Mouse (Mus musculus) left cerebral cortex, adult 2 months (tissue): ENCODE measurements at regions not wholly inside any gene's neighbourhood (a gene's known extent, or its start where the extent isn't known, plus 50 kb on each side); places are given as distances from the start of the nearest gene placed in this dataset.

Experiments used
- DNase-seq, 2 experiments: peaks; one replicate each; pipeline ENCODE4 v3.0.0; 2021 to 2022; ENCODE audit warnings: low spot score in 2 of 2, mixed read lengths in 1 of 2; ENCODE audit errors: extremely low spot score in 1 of 2
- H3K27ac ChIP-seq: fragments of 200-600 bp; 2 replicates; pipeline ENCODE4 v1.8.1; 2022
- H3K4me3 ChIP-seq: fragments of 200-600 bp; 2 replicates; pipeline ENCODE4 v1.8.1; 2022
- CTCF ChIP-seq: fragments of 200-600 bp; IDR thresholded peaks from 2 replicates; pipeline ENCODE4 v1.8.1; 2022; ENCODE audit warnings: antibody characterized with exemption, mild to moderate bottlenecking, moderate library complexity
- intact Hi-C: fragments of 180-260 bp; cut with DNase I; formaldehyde crosslinking; loops from one replicate; pipeline ENCODE4 v1.15.1; 2025

DNA sequence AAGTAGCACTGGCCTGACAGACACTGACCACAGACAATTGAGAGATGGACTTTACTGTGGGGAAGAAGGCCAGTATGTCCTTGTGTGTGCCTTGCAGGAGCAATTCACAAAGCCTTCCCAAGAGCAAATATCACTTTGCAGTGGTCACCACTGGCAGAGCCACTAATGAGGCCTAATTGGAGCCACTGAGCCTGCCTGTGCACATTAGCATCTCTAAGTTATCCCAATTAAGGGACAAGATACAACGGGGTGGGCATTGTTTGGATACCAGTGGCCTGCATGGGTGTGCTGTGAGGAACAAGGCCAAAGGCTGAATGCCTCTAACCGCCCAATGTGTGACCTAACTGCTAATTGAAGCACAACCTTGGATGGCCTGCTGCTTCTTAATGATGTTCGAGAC lies 433.4 kb upstream of the Ptbp2 start:
- TF ChIP-seq CTCF = no peak
- H3K27ac ChIP-seq = no peak overlapping the region
- intact Hi-C loops = loop anchor here (10.0 kb wide), 3 partner anchors 227 to 887 kb away; no protein-coding TSS in a partner anchor
- no peak overlapping the region for H3K4me3 ChIP-seq
- no peak for DNase-seq

DNA sequence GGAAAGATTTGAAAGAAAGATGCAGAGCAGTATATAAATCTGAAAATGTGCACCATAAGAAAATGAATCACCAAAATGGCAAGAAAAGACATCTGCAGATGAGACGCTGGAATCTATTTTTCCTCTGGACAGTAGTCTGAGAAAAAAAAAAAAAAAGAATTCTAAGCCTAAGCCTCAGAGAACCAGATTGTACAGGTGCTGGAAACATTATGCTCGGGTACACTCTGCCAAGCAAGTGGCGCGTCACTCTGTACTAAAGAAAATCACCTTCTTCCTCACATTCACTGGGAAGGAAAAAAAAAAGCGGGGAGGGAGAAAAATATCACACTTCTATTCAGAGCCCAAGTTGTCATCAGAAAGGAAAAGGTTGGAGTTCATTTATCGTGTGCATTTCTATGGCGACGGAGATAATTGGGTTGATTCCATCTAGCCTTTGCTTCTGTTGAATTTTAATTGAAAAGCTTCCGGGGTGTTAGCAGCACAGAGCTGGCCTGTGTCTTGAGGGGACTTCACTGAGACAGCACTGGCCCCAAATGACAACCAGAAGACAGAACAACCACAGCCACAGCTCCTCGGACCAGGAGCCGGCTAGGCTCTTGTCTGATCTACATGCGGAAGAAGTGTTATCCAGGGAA lies 430.5 kb upstream of the Ptbp2 start:
- intact Hi-C loops = loop anchor here (10.0 kb wide), 3 partner anchors 230 to 890 kb away; no protein-coding TSS in a partner anchor
- DNase-seq = no peak
- TF ChIP-seq CTCF = no peak
- H3K27ac ChIP-seq = no peak overlapping the region; the same call in 1 of the 2 replicates
- H3K4me3 ChIP-seq = peak overlapping the region; percentile 7; the same call in 1 of the 2 replicates

DNA sequence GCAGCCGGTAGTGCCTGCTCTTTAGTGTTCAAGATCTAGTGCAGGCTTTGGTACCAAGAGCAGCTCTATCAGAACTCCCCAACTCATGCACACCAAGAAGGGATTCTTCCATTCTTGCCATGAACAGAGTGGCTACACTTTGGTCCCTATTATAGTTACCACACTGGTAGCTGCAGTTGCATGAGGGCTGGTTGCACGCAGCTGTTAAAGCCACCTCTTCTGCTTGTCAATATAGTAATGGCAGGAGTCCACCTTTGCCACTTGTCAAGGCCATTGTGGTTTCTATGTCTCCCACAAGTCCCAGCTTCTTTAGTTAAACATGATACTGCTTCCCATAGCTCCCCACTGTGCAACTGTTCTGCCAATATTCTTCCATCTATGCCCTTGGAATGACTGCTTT lies 415.1 kb upstream of the Ptbp2 start:
- intact Hi-C loops = no loop called here
- no peak overlapping the region for H3K4me3 ChIP-seq
- no peak overlapping the region for H3K27ac ChIP-seq
- no peak for TF ChIP-seq CTCF
- no peak for DNase-seq

DNA sequence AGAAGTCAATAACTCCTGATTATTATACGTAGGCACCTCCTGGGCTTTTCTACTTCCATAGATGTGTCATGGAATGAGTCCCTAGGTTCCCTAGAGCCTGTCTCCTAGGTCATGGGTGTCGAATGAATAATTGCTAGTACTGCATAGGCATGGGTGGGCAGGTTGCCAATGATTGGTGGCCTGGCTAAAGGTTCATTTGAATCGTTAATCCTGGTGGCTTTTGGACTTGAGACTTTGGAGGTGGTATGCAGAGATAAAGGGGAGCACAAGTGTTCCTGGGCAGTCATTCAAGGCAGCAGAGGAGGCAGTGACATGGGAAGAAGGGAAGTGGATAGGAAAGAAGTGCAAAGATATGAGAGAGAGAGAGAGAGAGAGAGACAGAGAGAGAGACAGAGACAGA lies 410.2 kb upstream of the Ptbp2 start:
- DNase-seq = no peak
- intact Hi-C loops = no loop called here
- no peak for TF ChIP-seq CTCF
- Histone ChIP-seq H3K27ac (no peak overlapping the region), H3K4me3 (no peak overlapping the region)

DNA sequence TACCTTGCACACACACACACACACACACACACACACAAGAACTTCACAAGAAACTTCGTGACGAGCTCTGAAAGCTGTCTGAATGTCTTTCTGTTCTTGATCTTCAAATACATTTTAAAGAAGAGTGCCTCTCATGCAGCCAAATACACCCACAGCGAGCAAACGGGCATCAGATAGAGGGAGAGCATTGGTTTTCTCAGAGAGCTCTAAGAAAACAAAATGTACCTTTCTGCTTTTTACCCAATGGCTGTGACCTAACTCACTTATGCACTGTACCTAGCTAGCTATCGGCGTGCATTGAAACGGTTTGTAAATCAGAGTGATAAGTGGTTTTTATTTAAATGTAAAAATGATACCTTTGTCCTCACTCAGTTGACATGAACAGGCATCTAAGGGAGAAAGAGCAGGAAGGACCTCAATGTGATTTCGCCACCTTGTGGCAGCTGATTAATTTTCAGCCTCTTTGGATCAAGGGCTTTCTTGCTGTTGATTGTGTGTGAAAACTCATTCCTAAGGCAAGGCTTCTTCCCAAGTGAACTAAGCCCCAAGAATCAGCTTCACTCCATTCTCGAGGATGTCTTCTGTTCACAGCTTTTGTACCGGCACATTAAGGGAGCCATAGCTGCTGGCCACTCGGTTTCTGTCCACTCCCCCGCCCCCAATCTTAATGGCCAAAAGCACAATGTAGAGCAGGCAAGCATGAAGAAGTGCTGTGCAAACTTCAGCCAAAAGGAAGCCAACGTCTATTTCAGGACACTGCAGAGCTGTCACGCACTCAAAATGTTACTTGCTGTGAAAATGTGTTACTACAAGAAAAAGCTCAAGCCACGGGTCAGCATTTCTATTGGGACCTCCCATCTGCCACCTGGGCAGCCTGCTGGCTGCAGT lies 408.4 kb upstream of the Ptbp2 start:
- Histone ChIP-seq H3K27ac (no peak overlapping the region), H3K4me3 (no peak overlapping the region)
- TF ChIP-seq CTCF = peak; percentile 74
- intact Hi-C loops = no loop called here
- peak; percentile 70 to 74 for DNase-seq

DNA sequence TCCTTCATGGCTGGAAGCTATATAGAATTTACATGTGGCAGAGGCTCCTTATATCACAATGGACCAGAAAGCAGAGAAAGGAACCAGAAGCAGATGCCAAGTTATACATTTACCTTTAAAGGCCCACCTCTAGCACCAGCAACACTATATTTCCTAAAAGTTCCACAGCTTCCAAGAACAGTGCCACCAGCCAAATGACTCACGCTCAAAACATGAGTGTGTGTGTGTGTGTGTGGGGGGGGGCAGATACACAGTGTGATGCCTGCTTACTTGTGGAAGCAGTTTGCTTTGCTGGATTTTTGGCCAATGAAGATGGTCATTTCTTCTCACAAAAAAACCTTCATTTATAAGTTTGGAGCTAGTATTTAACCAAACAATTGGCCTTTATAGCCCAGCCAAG lies 405.3 kb upstream of the Ptbp2 start:
- Histone ChIP-seq H3K27ac (no peak overlapping the region), H3K4me3 (no peak overlapping the region)
- no peak for DNase-seq
- intact Hi-C loops = loop anchor here (2.0 kb wide), 1 partner anchor 1761 kb away; no protein-coding TSS in a partner anchor
- no peak for TF ChIP-seq CTCF

DNA sequence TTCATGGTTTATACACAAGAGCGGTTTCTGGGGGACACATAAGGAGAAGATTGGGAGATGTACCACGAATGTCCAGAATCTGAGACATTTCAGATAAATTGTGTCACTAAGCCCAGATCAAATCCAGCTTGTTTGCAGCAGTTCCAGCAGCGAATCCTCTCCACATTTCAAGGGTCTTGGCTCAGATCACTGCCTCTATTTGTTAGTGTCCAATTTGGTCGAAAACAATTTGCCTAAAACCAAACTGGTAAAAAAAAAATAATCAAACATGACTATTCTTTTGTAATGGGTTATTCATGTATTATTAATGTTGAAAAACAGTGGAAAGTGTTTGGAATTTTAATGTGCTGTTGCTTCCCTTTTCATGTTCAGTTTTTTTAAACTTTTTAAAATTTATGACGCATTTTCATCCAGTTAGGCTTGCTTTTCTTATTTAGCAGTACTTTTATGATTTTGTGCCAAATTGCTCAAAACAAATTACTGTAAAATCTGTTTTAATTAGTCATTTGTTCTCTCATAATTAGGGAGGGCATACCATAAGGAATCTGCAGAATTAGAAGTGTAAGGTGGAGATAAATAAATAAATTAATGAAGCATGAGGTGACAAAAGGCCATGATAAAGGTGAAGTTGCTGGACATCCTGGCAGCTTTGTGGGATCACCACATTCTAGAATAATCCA lies 396.8 kb upstream of the Ptbp2 start:
- DNase-seq = no peak
- intact Hi-C loops = no loop called here
- Histone ChIP-seq H3K27ac (no peak overlapping the region), H3K4me3 (no peak overlapping the region)
- no peak for TF ChIP-seq CTCF

DNA sequence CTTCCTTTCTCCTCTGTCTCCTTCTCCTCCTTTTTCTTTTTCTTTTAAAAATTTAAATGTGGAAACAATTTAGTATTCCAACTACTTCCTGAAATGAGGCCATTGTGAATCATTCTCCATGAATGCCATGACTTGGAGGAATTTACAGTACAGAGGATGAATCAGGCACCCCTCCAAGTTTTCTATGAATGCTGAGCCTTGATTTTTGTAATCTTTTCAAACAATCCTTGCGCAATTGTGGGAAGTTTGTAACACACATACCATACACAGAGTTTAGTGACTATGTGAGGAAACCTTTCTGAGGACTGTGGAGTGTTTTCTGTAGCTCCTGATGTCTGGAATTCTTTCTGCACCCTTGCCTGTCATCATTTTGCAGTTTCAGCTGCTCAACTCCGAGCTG lies 391.4 kb upstream of the Ptbp2 start:
- intact Hi-C loops = no loop called here
- TF ChIP-seq CTCF = no peak
- no peak for DNase-seq
- Histone ChIP-seq H3K4me3 (no peak overlapping the region), H3K27ac (no peak overlapping the region)
